Mouse (Mus musculus): ENCODE results near the gene Ccr6. TPM values are rescaled to one million over a fixed set of nuclear protein-coding genes. Genes with fewer than 3 reads are reported as not detected.

Ccr6 gene
- total RNA-seq (2023): 6.1 TPM

GRCm38 (mm10) chr17:8235743-8236142, at the start of gene Ccr6:
Gene Ccr6 (plus strand): TSS chr17:8236043.

GRCm38 (mm10) chr17:8282821-8283525, 47.1 kb downstream of the Ccr6 start, which contains the start of gene Mpc1:
Gene Mpc1 (plus strand): TSS chr17:8282904.

Other genes with a start within 250 kb of the Ccr6 start
- not detected for gene Gm49673, start 88.3 kb upstream of the Ccr6 start, total RNA-seq (2023)
- gene Rnaset2a, start 87.9 kb upstream of the Ccr6 start, total RNA-seq (2023): 42.7 TPM
- gene Fgfr1op, start 70.5 kb upstream of the Ccr6 start, total RNA-seq (2023): 37.1 TPM
- 41.7 TPM for gene Mpc1, start 46.9 kb downstream of the Ccr6 start, total RNA-seq (2023)
- gene Sft2d1, start 75.1 kb downstream of the Ccr6 start, total RNA-seq (2023): 84.1 TPM
- gene Prr18, start 101.4 kb downstream of the Ccr6 start, total RNA-seq (2023): 0.64 TPM
- 0.64 TPM for gene T2, start 119.9 kb downstream of the Ccr6 start, total RNA-seq (2023)
- gene T, start 198.4 kb downstream of the Ccr6 start, total RNA-seq (2023): not detected